ENCODE assay signal across 8 mouse cellular contexts in the genomic region with DNA sequence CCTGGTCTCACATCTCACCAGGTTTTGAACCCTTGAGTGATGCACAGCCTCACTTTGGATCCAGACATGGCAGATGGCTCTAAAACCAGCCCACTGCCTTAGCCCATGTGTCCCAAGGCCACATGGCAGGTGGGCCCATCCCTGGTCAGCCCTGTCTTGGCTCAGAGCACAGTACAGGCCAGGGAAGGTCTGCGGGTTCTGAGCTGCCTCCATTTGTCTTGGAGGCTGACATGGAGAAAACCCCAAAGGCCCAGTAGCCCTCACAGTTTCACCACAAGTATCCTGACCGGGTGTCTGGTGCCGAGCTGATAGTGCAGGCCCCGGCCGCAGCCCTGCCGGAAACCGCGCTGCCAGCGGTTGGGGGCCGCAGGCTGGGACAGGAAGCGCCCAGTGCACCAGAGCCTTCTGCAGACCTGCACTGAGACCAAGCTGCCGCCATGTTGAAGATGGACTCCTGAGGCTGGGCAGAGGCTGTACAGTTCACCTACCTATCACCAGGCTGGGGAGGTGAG. TPM values are rescaled to one million over a fixed set of nuclear protein-coding genes. Genes with fewer than 3 reads are reported as not detected.
DNase-seq lines count a peak whose midpoint lies in the region; ATAC-seq and TF ChIP-seq lines count a peak whose summit lies in the region.

No protein-coding gene starts in this region.

- H3K27me3 ChIP-seq in lung, embryonic 16.5 days (ENCODE audit: control insufficient read depth, insufficient read depth, low read depth, low read length) = no peaks in the 10 kb centered on the region
- H3K27me3 ChIP-seq in forebrain, embryonic 15.5 days = no peaks in the 10 kb centered on the region
- H3K27me3 ChIP-seq in liver, embryonic 12.5 days (replicated peaks) = no peaks in the 10 kb centered on the region
- no peaks in the 10 kb centered on the region for H3K27me3 ChIP-seq in stomach, embryonic 14.5 days (ENCODE audit: control insufficient read depth, insufficient read depth, low read length)

- no peak for DNase-seq in lung, adult 2 months
- no peak for DNase-seq in adrenal gland, adult 8-10 months
- no peak for DNase-seq in embryo, embryonic 11 days
- DNase-seq in frontal cortex, postnatal 10 days (ENCODE audit: low spot score in 2 of 2) = no peak

- H3K4me1 ChIP-seq in lung, embryonic 16.5 days (replicated peaks; ENCODE audit: control insufficient read depth, insufficient read depth, low read length) = peaks cover 6% of the 10 kb centered on the region; the same call in 1 of the 2 replicates
- H3K4me1 ChIP-seq in lung, adult 2 months (ENCODE audit: control insufficient read depth, insufficient read depth, low read length) = peaks cover 3% of the 10 kb centered on the region
- peaks cover 13% of the 10 kb centered on the region for H3K4me1 ChIP-seq in forebrain, embryonic 15.5 days
- peaks cover 52% of the 10 kb centered on the region for H3K4me1 ChIP-seq in liver, embryonic 12.5 days
- H3K4me1 ChIP-seq in stomach, embryonic 14.5 days (ENCODE audit: control insufficient read depth, insufficient read depth, low read length) = 0 out of 2 replicates have a peak, but pooled peaks cover 9% of the 10 kb centered on the region

- H3K27ac ChIP-seq in lung, embryonic 16.5 days (ENCODE audit: low read length) = no peak overlapping the region
- H3K27ac ChIP-seq in forebrain, embryonic 15.5 days (replicated peaks) = peak overlapping the region; percentile 72
- peak overlapping the region; percentile 86 for H3K27ac ChIP-seq in liver, embryonic 12.5 days
- no peak overlapping the region for H3K27ac ChIP-seq in stomach, embryonic 14.5 days (ENCODE audit: low read length)

- H3K9ac ChIP-seq in lung, embryonic 16.5 days (ENCODE audit: low read length) = peak overlapping the region; percentile 67
- H3K9ac ChIP-seq in forebrain, embryonic 15.5 days (replicated peaks) = peak overlapping the region; percentile 31; the same call in 1 of the 2 replicates
- H3K9ac ChIP-seq in liver, embryonic 12.5 days = peak overlapping the region; percentile 29
- H3K9ac ChIP-seq in stomach, embryonic 14.5 days (replicated peaks; ENCODE audit: low read depth, low read length) = 0 out of 2 replicates have a peak overlapping the region, but pooled peaks have one; percentile 30

- ATAC-seq in lung, embryonic 16.5 days (ENCODE audit: low read depth) = no peak
- peak; percentile 46 for ATAC-seq in forebrain, embryonic 15.5 days (replicated peaks)
- peak; percentile 62 for ATAC-seq in liver, embryonic 12.5 days
- ATAC-seq in stomach, embryonic 14.5 days (ENCODE audit: insufficient number of reproducible peaks, insufficient read depth, low FRiP score, low read depth) = no peak; the same call in 1 of the 2 replicates

- no peak overlapping the region for H3K4me3 ChIP-seq in lung, embryonic 16.5 days (ENCODE audit: low read length)
- no peak overlapping the region for H3K4me3 ChIP-seq in lung, adult 2 months (replicated peaks; ENCODE audit: extremely low read depth, low read depth, low read length)
- H3K4me3 ChIP-seq in forebrain, embryonic 15.5 days = peak overlapping the region; percentile 25; the same call in 1 of the 2 replicates
- no peak overlapping the region for H3K4me3 ChIP-seq in liver, embryonic 12.5 days
- H3K4me3 ChIP-seq in stomach, embryonic 14.5 days (ENCODE audit: low read depth, low read length) = no peak overlapping the region

- H3K36me3 ChIP-seq in lung, embryonic 16.5 days (ENCODE audit: control insufficient read depth, insufficient read depth, low read length) = peaks cover 19% of the 10 kb centered on the region
- peaks cover 28% of the 10 kb centered on the region for H3K36me3 ChIP-seq in forebrain, embryonic 15.5 days
- peaks cover 33% of the 10 kb centered on the region for H3K36me3 ChIP-seq in liver, embryonic 12.5 days
- H3K36me3 ChIP-seq in stomach, embryonic 14.5 days (ENCODE audit: control insufficient read depth, insufficient read depth, low read length) = peaks cover 32% of the 10 kb centered on the region

- no peaks in the 10 kb centered on the region for H3K9me3 ChIP-seq in lung, embryonic 16.5 days (ENCODE audit: control insufficient read depth, low read length)
- no peaks in the 10 kb centered on the region for H3K9me3 ChIP-seq in forebrain, embryonic 15.5 days
- no peaks in the 10 kb centered on the region for H3K9me3 ChIP-seq in liver, embryonic 12.5 days (replicated peaks)
- H3K9me3 ChIP-seq in stomach, embryonic 14.5 days (ENCODE audit: control insufficient read depth, low read depth, low read length) = no peaks in the 10 kb centered on the region

- no peak for TF ChIP-seq CTCF in lung, adult 2 months (IDR thresholded peaks at IDR 0.05; ENCODE audit: insufficient read depth, low read length)

- no peak overlapping the region; the same call in 1 of the 2 replicates for H3K4me2 ChIP-seq in lung, embryonic 16.5 days (ENCODE audit: low read depth, low read length)
- H3K4me2 ChIP-seq in forebrain, embryonic 15.5 days (replicated peaks) = peak overlapping the region; percentile 44
- H3K4me2 ChIP-seq in liver, embryonic 12.5 days = peak overlapping the region; percentile 63
- H3K4me2 ChIP-seq in stomach, embryonic 14.5 days (replicated peaks; ENCODE audit: low read depth, low read length) = peak overlapping the region; percentile 47

- no peak for TF ChIP-seq POLR2A in lung, adult 2 months (IDR thresholded peaks at IDR 0.05; ENCODE audit: borderline replicate concordance, extremely low read depth, low read depth, low read length)

- WGBS in lung, embryonic 16.5 days = 95% methylated on average over 12 of the region's 12 CpGs
- WGBS in lung, adult 2 months = 91% methylated on average over 12 of the region's 12 CpGs
- 99% methylated on average over 12 of the region's 12 CpGs for WGBS in forebrain, embryonic 15.5 days
- WGBS in liver, embryonic 12.5 days (ENCODE audit: insufficient replicate concordance) = 26% methylated on average over 12 of the region's 12 CpGs
- 93% methylated on average over 12 of the region's 12 CpGs for WGBS in stomach, embryonic 14.5 days

RNA-seq across cellular contexts. Expression of a gene that starts 22.4 kb away (rescaled TPM):
- 382 and 419 TPM in 2 replicates for polyA plus RNA-seq in lung, embryonic 16.5 days (2015; fragmentation: Nextera tagmentation; extraction: Ambion mirVana)
- polyA plus RNA-seq in lung, adult 2 months (2012; rRNA removed) = 127 and 179 TPM in 2 replicates
- polyA plus RNA-seq in forebrain, embryonic 15.5 days (2015; fragmentation: Nextera tagmentation; extraction: Ambion mirVana) = 246 and 262 TPM in 2 replicates
- 241 and 253 TPM in 2 replicates for polyA plus RNA-seq in liver, embryonic 12.5 days (2016; fragmentation: Nextera tagmentation; extraction: Ambion mirVana)
- polyA plus RNA-seq in stomach, embryonic 14.5 days (2014; fragmentation: Nextera tagmentation; extraction: Ambion mirVana) = 373 and 402 TPM in 2 replicates
- total RNA-seq in adrenal gland, adult 8-10 months (2022) = 100 to 1,000 TPM; 275 to 361 (median 317) TPM

Comparison
In these comparisons a context has a peak if more than half of its experiments do, and no peak if none do; other contexts are left out.
1. ATAC-seq: peak in forebrain, embryonic 15.5 days (single experiment) and liver, embryonic 12.5 days (single experiment); none in lung, embryonic 16.5 days (single experiment) and stomach, embryonic 14.5 days (single experiment).
2. H3K27ac ChIP-seq: peak in forebrain, embryonic 15.5 days (single experiment) and liver, embryonic 12.5 days (single experiment); none in lung, embryonic 16.5 days (single experiment) and stomach, embryonic 14.5 days (single experiment).
3. Peak in every context shown above with its lines, with median percentiles within 50 percentile points of each other: H3K9ac ChIP-seq.